10 mouse cellular contexts compared by ENCODE assay signal in genomic region chr4:134548169-134548938, GRCm38 (mm10). TPM values are rescaled to one million over a fixed set of nuclear protein-coding genes. Genes with fewer than 3 reads are reported as not detected.
A peak's percentile ranks its signal among the peaks of the same experiment; 100 is the strongest.
DNase-seq lines count a peak whose midpoint lies in the region; ATAC-seq and TF ChIP-seq lines count a peak whose summit lies in the region.
"Had no signal": no experiment of that assay in that cellular context is flagged by ENCODE, and none has a peak within 500 bp of the region (broad histone marks: within the 10 kb centered on the region; RNA-seq: fewer than 3 reads in every experiment).

No protein-coding gene starts in this region.

- H3K36me3 ChIP-seq in liver, postnatal 0 days (replicated peaks; ENCODE audit: insufficient read depth, low read length) = peaks cover 3% of the 10 kb centered on the region; the same call in 1 of the 2 replicates
- H3K36me3 ChIP-seq in hindbrain, embryonic 16.5 days (ENCODE audit: control insufficient read depth, insufficient read depth, low read length) = peaks cover 17% of the 10 kb centered on the region

- H3K4me2 ChIP-seq in liver, postnatal 0 days (ENCODE audit: low read depth, low read length) = no peak overlapping the region; the same call in 1 of the 2 replicates
- no peak overlapping the region for H3K4me2 ChIP-seq in hindbrain, embryonic 16.5 days (ENCODE audit: low read length)

- H3K9ac ChIP-seq in liver, postnatal 0 days (replicated peaks) = no peak overlapping the region; the same call in 1 of the 2 replicates
- no peak overlapping the region for H3K9ac ChIP-seq in hindbrain, embryonic 16.5 days (ENCODE audit: low read depth, low read length)

- H3K27ac ChIP-seq in liver, postnatal 0 days (ENCODE audit: low read depth) = peak overlapping the region; percentile 76; the same call in 1 of the 2 replicates
- no peak overlapping the region for H3K27ac ChIP-seq in hindbrain, embryonic 16.5 days (ENCODE audit: low read depth, low read length)

- H3K9me3 ChIP-seq in liver, postnatal 0 days (ENCODE audit: low read length) = peaks cover 5% of the 10 kb centered on the region; the same call in 1 of the 2 replicates
- H3K9me3 ChIP-seq in hindbrain, embryonic 16.5 days (ENCODE audit: control insufficient read depth, low read length) = peaks cover 5% of the 10 kb centered on the region

- peak; percentile 24 for TF ChIP-seq CTCF in liver, postnatal 0 days (IDR thresholded peaks at IDR 0.05; ENCODE audit: low read depth)

- peaks cover 18% of the 10 kb centered on the region for H3K4me1 ChIP-seq in liver, postnatal 0 days (ENCODE audit: insufficient read depth)
- H3K4me1 ChIP-seq in hindbrain, embryonic 16.5 days (ENCODE audit: control insufficient read depth, insufficient read depth, low read depth, low read length) = peaks cover 18% of the 10 kb centered on the region

- peaks cover 6% of the 10 kb centered on the region; the same call in 1 of the 2 replicates for H3K27me3 ChIP-seq in liver, postnatal 0 days (ENCODE audit: insufficient read depth, low read length)
- no peaks in the 10 kb centered on the region for H3K27me3 ChIP-seq in hindbrain, embryonic 16.5 days (replicated peaks; ENCODE audit: control insufficient read depth, insufficient read depth, low read length)

- no peak for ATAC-seq in CD4-positive, CD25-positive, alpha-beta regulatory T cell, adult 4 months
- peak; percentile 50 for ATAC-seq in liver, postnatal 0 days
- ATAC-seq in erythroid progenitor cell, adult 5-6 weeks (replicated peaks; ENCODE audit: low FRiP score, poor library complexity, severe bottlenecking) = no peak
- no peak for ATAC-seq in hindbrain, embryonic 16.5 days

- no peak overlapping the region for H3K4me3 ChIP-seq in liver, postnatal 0 days (ENCODE audit: low read depth, low read length)
- no peak overlapping the region for H3K4me3 ChIP-seq in hindbrain, embryonic 16.5 days (ENCODE audit: low read length)

- WGBS in liver, postnatal 0 days (ENCODE audit: insufficient replicate concordance) = 50% methylated on average over 18 of the region's 18 CpGs
- WGBS in hindbrain, embryonic 16.5 days = 69% methylated on average over 18 of the region's 18 CpGs

- peak; percentile 43 for DNase-seq in CD4-positive, CD25-positive, alpha-beta regulatory T cell, adult 2 months (ENCODE audit: low read depth, low spot score)
- DNase-seq in urinary bladder, postnatal 14 days (ENCODE audit: low spot score) = peak; percentile 43
- DNase-seq in urinary bladder, adult 2 months (ENCODE audit: low spot score) = no peak
- DNase-seq in liver, postnatal 0 days = peak; percentile 57
- peak; percentile 26 for DNase-seq in telencephalon, adult 2 months (ENCODE audit: low read depth, low spot score)
- DNase-seq: adrenal gland, postnatal 25 days had no signal

- TF ChIP-seq EP300 in liver, postnatal 0 days (IDR thresholded peaks at IDR 0.05; ENCODE audit: low read depth) = no peak

RNA-seq across cellular contexts. Expression of gene Selenon, which starts 3.6 kb away (rescaled TPM):
- polyA plus RNA-seq in CD4-positive, CD25-positive, alpha-beta regulatory T cell, adult 4 months (2017; shearing (Covaris generic)) = 1 to 10 TPM in 1 of 2 experiments, under 1 TPM in 1; 0.19 to 1.9 TPM
- polyA plus RNA-seq in urinary bladder, adult 2 months (2012; rRNA removed) = 25.8 and 33.1 TPM in 2 replicates
- polyA plus RNA-seq in liver, postnatal 0 days (2015; fragmentation: Nextera tagmentation; extraction: Ambion mirVana) = 2.8 TPM in 2 replicates
- 7.6 and 9.6 TPM in 2 replicates for total RNA-seq in erythroid progenitor cell, adult 5-6 weeks (2015; ENCODE audit: low replicate concordance)
- total RNA-seq in erythroid progenitor cell, adult 5-6 weeks (2017; ENCODE audit: low replicate concordance) = 0.77 and 2.2 TPM in 2 replicates
- 6.7 and 7.0 TPM in 2 replicates for polyA plus RNA-seq in hindbrain, embryonic 16.5 days (2015; fragmentation: Nextera tagmentation; extraction: Ambion mirVana)

RNA-seq across cellular contexts. Expression of gene Mtfr1l, which starts 13.2 kb away (rescaled TPM):
- polyA plus RNA-seq in CD4-positive, CD25-positive, alpha-beta regulatory T cell, adult 4 months (2017; shearing (Covaris generic)) = 100 to 1,000 TPM in 1 of 2 experiments, 10 to 100 TPM in 1; 83.6 to 119 TPM
- polyA plus RNA-seq in urinary bladder, adult 2 months (2012; rRNA removed) = 153 and 165 TPM in 2 replicates
- polyA plus RNA-seq in liver, postnatal 0 days (2015; fragmentation: Nextera tagmentation; extraction: Ambion mirVana) = 56.9 and 60.3 TPM in 2 replicates
- total RNA-seq in erythroid progenitor cell, adult 5-6 weeks (2015; ENCODE audit: low replicate concordance) = 19.5 and 22.6 TPM in 2 replicates
- total RNA-seq in erythroid progenitor cell, adult 5-6 weeks (2017; ENCODE audit: low replicate concordance) = 17.2 and 17.9 TPM in 2 replicates
- 176 and 182 TPM in 2 replicates for polyA plus RNA-seq in hindbrain, embryonic 16.5 days (2015; fragmentation: Nextera tagmentation; extraction: Ambion mirVana)

RNA-seq across cellular contexts. Expression of gene Aunip, which starts 37.6 kb away (rescaled TPM):
- polyA plus RNA-seq in CD4-positive, CD25-positive, alpha-beta regulatory T cell, adult 4 months (2017; shearing (Covaris generic)) = 1 to 10 TPM in 1 of 2 experiments, under 1 TPM in 1; 0.26 to 1.2 TPM
- polyA plus RNA-seq in urinary bladder, adult 2 months (2012; rRNA removed) = 0.44 and 0.72 TPM in 2 replicates
- 6.9 and 7.1 TPM in 2 replicates for polyA plus RNA-seq in liver, postnatal 0 days (2015; fragmentation: Nextera tagmentation; extraction: Ambion mirVana)
- 3.8 and 15.5 TPM in 2 replicates for total RNA-seq in erythroid progenitor cell, adult 5-6 weeks (2015; ENCODE audit: low replicate concordance)
- total RNA-seq in erythroid progenitor cell, adult 5-6 weeks (2017; ENCODE audit: low replicate concordance) = 16.3 and 20.5 TPM in 2 replicates
- polyA plus RNA-seq in hindbrain, embryonic 16.5 days (2015; fragmentation: Nextera tagmentation; extraction: Ambion mirVana) = 2.4 and 2.9 TPM in 2 replicates
- polyA plus RNA-seq: liver, adult 2 months had no signal

RNA-seq across cellular contexts. Expression of gene Paqr7, which starts 51.9 kb away (rescaled TPM):
- 10 to 100 TPM; 21.3 to 56.0 TPM for polyA plus RNA-seq in CD4-positive, CD25-positive, alpha-beta regulatory T cell, adult 4 months (2017; shearing (Covaris generic))
- polyA plus RNA-seq in urinary bladder, adult 2 months (2012; rRNA removed) = 40.0 and 42.7 TPM in 2 replicates
- 12.4 and 17.8 TPM in 2 replicates for polyA plus RNA-seq in liver, postnatal 0 days (2015; fragmentation: Nextera tagmentation; extraction: Ambion mirVana)
- 1.7 and 3.6 TPM in 2 replicates for total RNA-seq in erythroid progenitor cell, adult 5-6 weeks (2015; ENCODE audit: low replicate concordance)
- total RNA-seq in erythroid progenitor cell, adult 5-6 weeks (2017; ENCODE audit: low replicate concordance) = 1.6 and 1.9 TPM in 2 replicates
- polyA plus RNA-seq in hindbrain, embryonic 16.5 days (2015; fragmentation: Nextera tagmentation; extraction: Ambion mirVana) = 40.5 and 46.7 TPM in 2 replicates
